Mouse (Mus musculus) ES-E14 (cell line): ENCODE measurements at regions not wholly inside any gene's neighbourhood (a gene's known extent, or its start where the extent isn't known, plus 50 kb on each side); places are given as distances from the start of the nearest gene placed in this dataset.

Source experiments
- DNase-seq: peaks from one replicate; pipeline ENCODE4 v3.0.0-alpha.2; 2013; ENCODE audit warnings: low read depth, low spot score
- H3K27ac ChIP-seq: 2 replicates; pipeline ENCODE4 v1.5.1; 2012; ENCODE audit warnings: low read depth, mild to moderate bottlenecking, low read length, moderate library complexity, mixed read lengths; ENCODE audit not compliant: poor library complexity, insufficient read depth, severe bottlenecking
- H3K36me3 ChIP-seq: 2 replicates; pipeline ENCODE4 v1.6.1; 2012; ENCODE audit warnings: mild to moderate bottlenecking, low read length, moderate library complexity, mixed read lengths; ENCODE audit not compliant: control insufficient read depth, poor library complexity, insufficient read depth, severe bottlenecking
- H3K4me1 ChIP-seq, 2 experiments: fragments of 150-350 bp in 1 of 2; sonication (generic) in 1 of 2; 2 replicates each; pipeline ENCODE4 v1.6.1; 2012; ENCODE audit warnings: low read length in 2 of 2, mild to moderate bottlenecking in 1 of 2, mixed read lengths in 1 of 2; ENCODE audit not compliant: control insufficient read depth in 2 of 2, insufficient read depth in 2 of 2, poor library complexity in 1 of 2
- H3K4me3 ChIP-seq, 2 experiments: fragments of 150-350 bp in 1 of 2; sonication (generic) in 1 of 2; 2 replicates each; pipeline ENCODE4 v1.5.1; 2012; ENCODE audit warnings: low read length in 2 of 2, low read depth in 1 of 2, mild to moderate bottlenecking in 1 of 2, mixed read lengths in 1 of 2; ENCODE audit not compliant: insufficient read depth in 1 of 2, poor library complexity in 1 of 2, severe bottlenecking in 1 of 2
- H3K9ac ChIP-seq: 2 replicates; pipeline ENCODE4 v1.6.1; 2012; ENCODE audit warnings: low read depth, mild to moderate bottlenecking, low read length, mixed read lengths; ENCODE audit not compliant: poor library complexity, insufficient read depth, severe bottlenecking
- H3K9me3 ChIP-seq: fragments of 150-350 bp; sonication (generic); 2 replicates; pipeline ENCODE4 v1.6.1; 2012; ENCODE audit warnings: low read depth, mild to moderate bottlenecking, low read length; ENCODE audit not compliant: control insufficient read depth, insufficient read depth
- CHD2 ChIP-seq: IDR thresholded peaks from 2 replicates; pipeline ENCODE4 v1.6.1; 2014; ENCODE audit warnings: mild to moderate bottlenecking, low read depth, low read length, inconsistent platforms
- HCFC1 ChIP-seq: IDR thresholded peaks from 2 replicates; pipeline ENCODE4 v1.6.1; 2012; ENCODE audit warnings: low read length, inconsistent platforms, borderline replicate concordance; ENCODE audit not compliant: insufficient read depth
- MAFK ChIP-seq: IDR thresholded peaks from 2 replicates; pipeline ENCODE4 v1.6.1; 2014; ENCODE audit warnings: mild to moderate bottlenecking, low read depth, low read length, inconsistent platforms; ENCODE audit not compliant: insufficient read depth
- ZC3H11A ChIP-seq: IDR thresholded peaks from 2 replicates; pipeline ENCODE4 v1.6.1; 2012; ENCODE audit warnings: low read depth, mild to moderate bottlenecking, inconsistent platforms, low read length, borderline replicate concordance
- ZNF384 ChIP-seq: IDR thresholded peaks from 2 replicates; pipeline ENCODE4 v1.6.1; 2012; ENCODE audit warnings: low read depth, low read length, inconsistent platforms
- in situ Hi-C, 2 experiments: fragments of 600-800 bp; cut with MboI; formaldehyde crosslinking; loops; one replicate each; pipeline ENCODE4 v1.15.1; 2025; ENCODE audit warnings: low sequenced_read_pairs in 2 of 2, inconsistent platforms in 1 of 2; ENCODE audit not compliant: unreplicated experiment in 2 of 2

- no peaks in the 10 kb centered on the region for H3K9me3 ChIP-seq
- no peak overlapping the region for H3K27ac ChIP-seq
- DNase-seq, result no peak
- in situ Hi-C loops, result no loop called here
- H3K36me3 ChIP-seq, result no peaks in the 10 kb centered on the region
- no peak overlapping the region for H3K9ac ChIP-seq
- no peak overlapping the region for H3K4me3 ChIP-seq
- H3K4me1 ChIP-seq, result no peaks in the 10 kb centered on the region
- TF ChIP-seq ZNF384 (no peak), HCFC1 (no peak), MAFK (no peak), ZC3H11A (no peak), CHD2 (no peak)
These were observed 232.3 kb downstream of the Dact1 start for GRCm38 (mm10) chr12:71541961-71542360.

GRCm38 (mm10) chr12:71543571-71544119 is 234.0 kb downstream of the Dact1 start:
- no peak overlapping the region for H3K9ac ChIP-seq

GRCm38 (mm10) chr12:71544401-71545159 is 234.9 kb downstream of the Dact1 start:
- no peak overlapping the region for H3K4me3 ChIP-seq
- in situ Hi-C loops, result no loop called here
- no peaks in the 10 kb centered on the region for H3K9me3 ChIP-seq
- no peak overlapping the region for H3K27ac ChIP-seq
- DNase-seq, result no peak
- no peak for TF ChIP-seq CHD2
- TF ChIP-seq ZNF384, result no peak
- TF ChIP-seq HCFC1, result no peak
- TF ChIP-seq ZC3H11A, result no peak
- no peak for TF ChIP-seq MAFK
- no peak overlapping the region for H3K9ac ChIP-seq
- H3K4me1 ChIP-seq, result no peaks in the 10 kb centered on the region
- no peaks in the 10 kb centered on the region for H3K36me3 ChIP-seq

More at GRCm38 (mm10) chr12:71543571-71544119, 234.0 kb downstream of the Dact1 start:
- DNase-seq, result no peak
- Histone ChIP-seq H3K36me3 (no peaks in the 10 kb centered on the region), H3K9me3 (no peaks in the 10 kb centered on the region), H3K4me3 (no peak overlapping the region), H3K27ac (no peak overlapping the region), H3K4me1 (no peaks in the 10 kb centered on the region)
- TF ChIP-seq ZC3H11A (no peak), ZNF384 (no peak), HCFC1 (no peak), MAFK (no peak), CHD2 (no peak)
- in situ Hi-C loops, result no loop called here

GRCm38 (mm10) chr12:71546523-71547265 is 237.0 kb downstream of the Dact1 start:
- Histone ChIP-seq H3K4me3 (no peak overlapping the region), H3K9ac (no peak overlapping the region), H3K36me3 (no peaks in the 10 kb centered on the region), H3K9me3 (no peaks in the 10 kb centered on the region), H3K27ac (no peak overlapping the region), H3K4me1 (no peaks in the 10 kb centered on the region)
- in situ Hi-C loops, result no loop called here
- no peak for DNase-seq
- no peak for TF ChIP-seq ZNF384
- TF ChIP-seq MAFK, result no peak
- no peak for TF ChIP-seq CHD2
- TF ChIP-seq HCFC1, result no peak
- no peak for TF ChIP-seq ZC3H11A
